Mouse (Mus musculus): ENCODE measurements at regions not wholly inside any gene's neighbourhood (a gene's known extent, or its start where the extent isn't known, plus 50 kb on each side); places are given as distances from the start of the nearest gene placed in this dataset.
A peak's percentile ranks its signal among the peaks of the same experiment; 100 is the strongest.

- DNase-seq: no peak
Observed at GRCm38 (mm10) chr5:43339671-43340070, 106.7 kb downstream of the Cpeb2 start.

GRCm38 (mm10) chr5:43341475-43341874 is 108.5 kb downstream of the Cpeb2 start:
- no peak for DNase-seq

GRCm38 (mm10) chr5:43344441-43344840 is 111.5 kb downstream of the Cpeb2 start:
- DNase-seq: no peak

GRCm38 (mm10) chr5:43350987-43351386 is 118.0 kb downstream of the Cpeb2 start:
- no peak for DNase-seq

- no peak for DNase-seq
Observed at GRCm38 (mm10) chr5:43353021-43353990, 120.3 kb downstream of the Cpeb2 start.

GRCm38 (mm10) chr5:43354351-43354942 is 121.5 kb downstream of the Cpeb2 start:
- DNase-seq: no peak

- DNase-seq: peak; percentile 92
Observed at GRCm38 (mm10) chr5:43355026-43355580, 122.1 kb downstream of the Cpeb2 start.

- no peak for DNase-seq
Observed at GRCm38 (mm10) chr5:43355832-43356231, 122.9 kb downstream of the Cpeb2 start.

- no peak for DNase-seq
Observed at GRCm38 (mm10) chr5:43357100-43357680, 124.2 kb downstream of the Cpeb2 start.

GRCm38 (mm10) chr5:43357901-43358300 is 124.9 kb downstream of the Cpeb2 start:
- no peak for DNase-seq

GRCm38 (mm10) chr5:43358928-43359765 is 126.2 kb downstream of the Cpeb2 start:
- DNase-seq: peak; percentile 53

- DNase-seq: no peak
Observed at GRCm38 (mm10) chr5:43360298-43360697, 127.3 kb downstream of the Cpeb2 start.

- DNase-seq: no peak
Observed at GRCm38 (mm10) chr5:43361026-43361425, 128.1 kb downstream of the Cpeb2 start.

- no peak for DNase-seq
Observed at GRCm38 (mm10) chr5:43372385-43372784, 139.4 kb downstream of the Cpeb2 start.

- peak; percentile 50 for DNase-seq
Observed at GRCm38 (mm10) chr5:43384689-43385375, 130.5 kb upstream of the C1qtnf7 start.

GRCm38 (mm10) chr5:43390997-43391396 is 124.3 kb upstream of the C1qtnf7 start:
- DNase-seq: no peak

- DNase-seq: peak; percentile 50
Observed at GRCm38 (mm10) chr5:43391412-43392029, 123.8 kb upstream of the C1qtnf7 start.

- no peak for DNase-seq
Observed at GRCm38 (mm10) chr5:43392908-43393545, 122.3 kb upstream of the C1qtnf7 start.

- DNase-seq: no peak
Observed at GRCm38 (mm10) chr5:43417259-43417658, 98.1 kb upstream of the C1qtnf7 start.

- DNase-seq: peak; percentile 78
Observed at GRCm38 (mm10) chr5:43422815-43423687, 92.3 kb upstream of the C1qtnf7 start.

All from right cerebral cortex, adult 18-20 months (tissue).